In genomic region chr1:184589277-184589676, GRCm38 (mm10) we compare ENCODE assay signal across 21 mouse cellular contexts.
"Had no signal": no experiment of that assay in that cellular context is flagged by ENCODE, and none has a peak within 500 bp of the region (broad histone marks: within the 10 kb centered on the region; RNA-seq: fewer than 3 reads in every experiment).

No protein-coding gene starts in this region.

- H3K9ac ChIP-seq: limb, embryonic 12.5 days; limb, embryonic 15.5 days; liver, embryonic 12.5 days; liver, embryonic 15.5 days; midbrain, embryonic 12.5 days; midbrain, embryonic 15.5 days; neural tube, embryonic 12.5 days; neural tube, embryonic 15.5 days had no signal

- H3K27me3 ChIP-seq: liver, embryonic 12.5 days; midbrain, embryonic 12.5 days; midbrain, embryonic 15.5 days; neural tube, embryonic 12.5 days; neural tube, embryonic 15.5 days had no signal

- DNase-seq: kidney, adult 18-20 months; kidney, adult 9 months; kidney, postnatal 14 days; kidney, postnatal 4 days; left cerebral cortex, postnatal 4 days; right cerebral cortex, adult 18-20 months; right cerebral cortex, postnatal 14 days; right cerebral cortex, postnatal 4 days; thymus, adult 2 months; thymus, postnatal 14 days had no signal

- H3K4me3 ChIP-seq: limb, embryonic 12.5 days; limb, embryonic 15.5 days; liver, embryonic 12.5 days; liver, embryonic 15.5 days; midbrain, embryonic 12.5 days; midbrain, embryonic 15.5 days; neural tube, embryonic 12.5 days; neural tube, embryonic 15.5 days had no signal

- H3K9me3 ChIP-seq: limb, embryonic 12.5 days; limb, embryonic 15.5 days; liver, embryonic 12.5 days; liver, embryonic 15.5 days; midbrain, embryonic 12.5 days; midbrain, embryonic 15.5 days; neural tube, embryonic 12.5 days; neural tube, embryonic 15.5 days had no signal

- H3K4me1 ChIP-seq: liver, embryonic 12.5 days; liver, embryonic 15.5 days; midbrain, embryonic 12.5 days; midbrain, embryonic 15.5 days had no signal

- H3K36me3 ChIP-seq: limb, embryonic 12.5 days; limb, embryonic 15.5 days; liver, embryonic 12.5 days; liver, embryonic 15.5 days; midbrain, embryonic 12.5 days; midbrain, embryonic 15.5 days; neural tube, embryonic 12.5 days; neural tube, embryonic 15.5 days had no signal

- ATAC-seq: intestine, embryonic 16.5 days; liver, embryonic 12.5 days; midbrain, embryonic 15.5 days had no signal

- H3K27ac ChIP-seq: limb, embryonic 12.5 days; limb, embryonic 15.5 days; liver, embryonic 12.5 days; liver, embryonic 15.5 days; macrophage; midbrain, embryonic 12.5 days; midbrain, embryonic 15.5 days; neural tube, embryonic 12.5 days; neural tube, embryonic 15.5 days; stomach, postnatal 0 days had no signal

- H3K4me2 ChIP-seq: limb, embryonic 12.5 days; limb, embryonic 15.5 days; liver, embryonic 12.5 days; liver, embryonic 15.5 days; midbrain, embryonic 12.5 days; midbrain, embryonic 15.5 days; neural tube, embryonic 12.5 days; neural tube, embryonic 15.5 days had no signal
